Mouse (Mus musculus): Measurements from ENCODE around the gene Ngef.

DNA sequence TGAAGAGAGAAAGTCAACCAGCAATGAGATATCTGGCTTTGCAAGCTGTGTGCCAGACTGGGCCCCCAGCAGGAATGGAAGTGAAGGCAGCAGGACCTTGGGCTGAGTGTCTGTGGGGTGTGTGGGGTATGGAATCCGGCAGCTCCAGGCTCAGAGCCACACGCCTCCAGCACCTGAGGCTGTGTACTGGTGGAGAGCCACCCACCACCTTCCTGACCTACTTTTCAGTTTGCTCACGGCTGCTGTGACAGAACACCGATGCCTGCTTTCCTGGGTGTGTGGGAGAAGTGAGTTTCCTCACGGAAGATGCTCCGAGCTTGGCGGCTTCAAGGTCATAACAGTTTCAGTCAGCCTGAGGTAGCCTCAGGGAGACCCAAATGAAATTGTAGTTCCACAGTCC, 15.5 kb upstream of the Ngef start:
- TF ChIP-seq POLR2A (IDR thresholded peaks at IDR 0.05; ENCODE audit: insufficient read depth, low read depth, low read length), result no peak
- TF ChIP-seq CTCF (IDR thresholded peaks at IDR 0.05), result no peak
- TF ChIP-seq EP300 (IDR thresholded peaks at IDR 0.05; ENCODE audit: insufficient read depth, low read depth, low read length), result no peak

All from heart, adult 2 months (tissue).